Comparison of ENCODE assay signal across 18 mouse cellular contexts in the genomic region with DNA sequence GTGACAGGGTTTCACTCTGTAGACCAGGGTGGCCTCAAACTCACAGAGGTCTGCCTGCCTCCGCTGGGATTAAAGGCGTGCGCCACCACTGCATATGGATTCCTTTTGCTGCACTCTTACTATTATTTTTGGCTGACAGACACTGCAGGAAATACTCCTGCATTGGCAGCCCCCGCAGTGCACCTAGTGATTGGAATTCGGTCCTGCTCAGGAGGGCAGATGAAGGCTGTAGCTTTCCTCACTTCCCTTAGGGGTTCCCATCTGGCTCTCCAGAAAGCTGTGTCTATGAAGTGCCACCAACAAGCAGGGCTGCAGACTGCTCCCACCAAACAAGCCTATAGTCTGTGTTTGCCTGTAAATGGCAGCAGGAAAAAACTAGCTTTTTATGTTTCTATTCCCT.
DNase-seq lines count a peak whose midpoint lies in the region; ATAC-seq lines count a peak whose summit lies in the region.
"Had no signal": no experiment of that assay in that cellular context is flagged by ENCODE, and none has a peak within 500 bp of the region (broad histone marks: within the 10 kb centered on the region; RNA-seq: fewer than 3 reads in every experiment).

No protein-coding gene starts in this region.

- H3K4me1 ChIP-seq in hindbrain, embryonic 16.5 days (ENCODE audit: control insufficient read depth, insufficient read depth, low read depth, low read length) = no peaks in the 10 kb centered on the region
- no peaks in the 10 kb centered on the region for H3K4me1 ChIP-seq in hindbrain, embryonic 11.5 days (replicated peaks; ENCODE audit: control insufficient read depth, insufficient read depth, low read length)
- H3K4me1 ChIP-seq in forebrain, embryonic 14.5 days (ENCODE audit: control insufficient read depth, insufficient read depth, low read length) = no peaks in the 10 kb centered on the region
- H3K4me1 ChIP-seq in midbrain, embryonic 14.5 days (ENCODE audit: control insufficient read depth, insufficient read depth, low read length) = 0 out of 2 replicates have a peak, but pooled peaks cover 5% of the 10 kb centered on the region

- peak; percentile 12 for DNase-seq in embryo, embryonic 9.5 days (ENCODE audit: extremely low spot score)
- no peak for DNase-seq in embryo, embryonic 10 days (ENCODE audit: low spot score)
- no peak for DNase-seq in hindbrain, embryonic 11.5 days (ENCODE audit: low spot score)
- DNase-seq in forebrain, embryonic 14.5 days (ENCODE audit: low spot score) = peak; percentile 10
- DNase-seq in midbrain, embryonic 14.5 days = peak; percentile 19
- DNase-seq in cerebellum, adult 11-12 months = no peak
- no peak for DNase-seq in natural killer cell, adult 2 months (ENCODE audit: low spot score in 2 of 2)
- DNase-seq: cerebellum, postnatal 10 days; kidney, adult 8-10 months; kidney, postnatal 36 days; layer of hippocampus, adult 9-11 months; liver; liver, postnatal 0 days; right cerebral cortex, postnatal 4 days; thymus, postnatal 14 days had no signal

- no peak overlapping the region for H3K4me2 ChIP-seq in hindbrain, embryonic 16.5 days (ENCODE audit: low read length)
- H3K4me2 ChIP-seq in hindbrain, embryonic 11.5 days (replicated peaks; ENCODE audit: low read depth, low read length) = no peak overlapping the region
- H3K4me2 ChIP-seq in forebrain, embryonic 14.5 days (ENCODE audit: low read length) = no peak overlapping the region
- no peak overlapping the region for H3K4me2 ChIP-seq in midbrain, embryonic 14.5 days (ENCODE audit: low read length)
- H3K4me2 ChIP-seq: embryonic facial prominence, embryonic 13.5 days had no signal

- H3K9ac ChIP-seq in hindbrain, embryonic 16.5 days (ENCODE audit: low read depth, low read length) = no peak overlapping the region
- H3K9ac ChIP-seq in hindbrain, embryonic 11.5 days (ENCODE audit: low read depth, low read length) = no peak overlapping the region
- H3K9ac ChIP-seq in forebrain, embryonic 14.5 days (ENCODE audit: low read length) = no peak overlapping the region
- H3K9ac ChIP-seq in midbrain, embryonic 14.5 days (replicated peaks; ENCODE audit: low read length) = no peak overlapping the region
- H3K9ac ChIP-seq: embryonic facial prominence, embryonic 13.5 days; liver, postnatal 0 days had no signal

- no peak overlapping the region for H3K4me3 ChIP-seq in hindbrain, embryonic 16.5 days (ENCODE audit: low read length)
- H3K4me3 ChIP-seq in hindbrain, embryonic 11.5 days (ENCODE audit: low read depth, low read length) = no peak overlapping the region
- no peak overlapping the region for H3K4me3 ChIP-seq in forebrain, embryonic 14.5 days (ENCODE audit: low read depth, low read length)
- no peak overlapping the region for H3K4me3 ChIP-seq in midbrain, embryonic 14.5 days (replicated peaks; ENCODE audit: low read depth, low read length)
- H3K4me3 ChIP-seq: embryonic facial prominence, embryonic 13.5 days had no signal

- no peaks in the 10 kb centered on the region for H3K9me3 ChIP-seq in hindbrain, embryonic 16.5 days (ENCODE audit: control insufficient read depth, low read length)
- H3K9me3 ChIP-seq in hindbrain, embryonic 11.5 days (ENCODE audit: control insufficient read depth, low read length) = no peaks in the 10 kb centered on the region
- H3K9me3 ChIP-seq in forebrain, embryonic 14.5 days (replicated peaks; ENCODE audit: control insufficient read depth, low read length) = no peaks in the 10 kb centered on the region
- no peaks in the 10 kb centered on the region for H3K9me3 ChIP-seq in midbrain, embryonic 14.5 days (ENCODE audit: control insufficient read depth, low read length)
- H3K9me3 ChIP-seq: embryonic facial prominence, embryonic 13.5 days had no signal

- ATAC-seq in hindbrain, embryonic 16.5 days = no peak
- no peak for ATAC-seq in hindbrain, embryonic 11.5 days (ENCODE audit: low FRiP score)
- no peak; the same call in 1 of the 2 replicates for ATAC-seq in forebrain, embryonic 14.5 days
- ATAC-seq in midbrain, embryonic 14.5 days (ENCODE audit: low FRiP score, low TSS enrichment) = no peak

- 46% methylated on average over 5 of the region's 5 CpGs for WGBS in hindbrain, embryonic 16.5 days
- 47% methylated on average over 5 of the region's 5 CpGs for WGBS in hindbrain, embryonic 11.5 days
- 38% methylated on average over 5 of the region's 5 CpGs for WGBS in forebrain, embryonic 14.5 days
- 39% methylated on average over 5 of the region's 5 CpGs for WGBS in midbrain, embryonic 14.5 days

- no peaks in the 10 kb centered on the region for H3K27me3 ChIP-seq in hindbrain, embryonic 16.5 days (replicated peaks; ENCODE audit: control insufficient read depth, insufficient read depth, low read length)
- no peaks in the 10 kb centered on the region for H3K27me3 ChIP-seq in hindbrain, embryonic 11.5 days (ENCODE audit: control insufficient read depth, insufficient read depth, low read length)
- H3K27me3 ChIP-seq in forebrain, embryonic 14.5 days (replicated peaks; ENCODE audit: control insufficient read depth, insufficient read depth, low read length) = no peaks in the 10 kb centered on the region
- no peaks in the 10 kb centered on the region for H3K27me3 ChIP-seq in midbrain, embryonic 14.5 days (ENCODE audit: control insufficient read depth, insufficient read depth, low read length)
- H3K27me3 ChIP-seq: embryonic facial prominence, embryonic 13.5 days had no signal

- H3K27ac ChIP-seq in hindbrain, embryonic 16.5 days (ENCODE audit: low read depth, low read length) = peak overlapping the region; percentile 19; the same call in 1 of the 2 replicates
- no peak overlapping the region for H3K27ac ChIP-seq in hindbrain, embryonic 11.5 days (ENCODE audit: low read depth, low read length)
- H3K27ac ChIP-seq in forebrain, embryonic 14.5 days (ENCODE audit: low read depth, low read length) = no peak overlapping the region
- H3K27ac ChIP-seq in midbrain, embryonic 14.5 days (replicated peaks; ENCODE audit: low read depth, low read length) = no peak overlapping the region
- H3K27ac ChIP-seq: embryonic facial prominence, embryonic 13.5 days; macrophage had no signal

- H3K36me3 ChIP-seq in hindbrain, embryonic 16.5 days (ENCODE audit: control insufficient read depth, insufficient read depth, low read length) = no peaks in the 10 kb centered on the region
- H3K36me3 ChIP-seq in hindbrain, embryonic 11.5 days (ENCODE audit: control insufficient read depth, insufficient read depth, low read length) = no peaks in the 10 kb centered on the region
- H3K36me3 ChIP-seq in forebrain, embryonic 14.5 days (ENCODE audit: control insufficient read depth, insufficient read depth, low read length) = no peaks in the 10 kb centered on the region
- no peaks in the 10 kb centered on the region for H3K36me3 ChIP-seq in midbrain, embryonic 14.5 days (ENCODE audit: control insufficient read depth, insufficient read depth, low read length)
- H3K36me3 ChIP-seq: embryonic facial prominence, embryonic 13.5 days had no signal

Comparison
In these comparisons a context has a peak if more than half of its experiments do, and no peak if none do; other contexts are left out.
1. DNase-seq: peak in embryo, embryonic 9.5 days (single experiment), forebrain, embryonic 14.5 days (single experiment) and midbrain, embryonic 14.5 days (single experiment); none in embryo, embryonic 10 days (single experiment), hindbrain, embryonic 11.5 days (single experiment), cerebellum, adult 11-12 months (single experiment) and natural killer cell, adult 2 months (0 of 2).